Mouse (Mus musculus) common myeloid progenitor, adult 5-6 weeks (primary cell): ENCODE results near the gene Zp3. TPM values are rescaled to one million over a fixed set of nuclear protein-coding genes. Genes with fewer than 3 reads are reported as not detected.
A peak's percentile ranks its signal among the peaks of the same experiment; 100 is the strongest.

Source experiments
- ATAC-seq: replicated peaks from 2 replicates; pipeline ENCODE4 v1.8.0; 2016; ENCODE audit warnings: low read depth, mild to moderate bottlenecking, moderate TSS enrichment, inconsistent platforms; ENCODE audit not compliant: poor library complexity, severe bottlenecking
- total RNA-seq: library from RNA; stranded (forward); fragments of 200-1000, 187-1606 nt; gene quantifications from 2 replicates; pipeline ENCODE4 v1.2.3, GENCODE M21; 2017

Gene Zp3
- total RNA-seq, 1 experiment from 2014 or later, result not detected

DNA sequence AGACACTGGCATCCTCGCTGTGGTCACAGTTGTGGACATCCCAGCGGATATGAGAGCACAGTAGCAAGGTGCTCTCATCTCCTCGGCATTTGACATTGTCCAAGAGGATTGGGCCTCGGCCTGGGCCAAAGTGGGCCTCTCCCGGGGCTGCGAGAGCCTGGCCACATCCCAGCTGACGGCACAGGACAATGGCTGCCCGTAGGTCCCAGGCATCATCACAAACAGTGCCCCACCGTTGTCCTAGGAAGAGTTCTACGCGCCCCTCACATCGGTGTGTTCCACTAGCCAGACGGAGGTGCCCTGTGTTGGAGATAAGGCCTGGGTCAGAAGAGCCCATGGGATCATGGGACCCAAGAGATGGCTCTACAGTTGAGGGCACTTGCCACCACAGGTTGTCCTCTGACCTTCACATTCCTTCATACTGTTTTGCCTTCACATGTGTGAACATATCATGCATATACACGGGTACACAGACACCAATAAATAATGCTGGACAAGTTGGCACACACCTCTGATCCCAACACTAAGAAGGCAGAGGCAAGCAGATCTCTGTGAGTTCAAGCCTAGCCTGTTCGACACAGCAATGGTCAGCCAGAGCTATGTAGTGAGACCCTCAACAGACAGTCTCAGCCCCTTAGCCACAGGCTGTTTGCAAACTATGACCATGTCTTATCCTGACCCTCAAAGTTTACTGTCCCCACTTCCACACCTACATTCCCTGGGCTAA, 18.8 kb upstream of the Zp3 start:
- ATAC-seq, result no peak

DNA sequence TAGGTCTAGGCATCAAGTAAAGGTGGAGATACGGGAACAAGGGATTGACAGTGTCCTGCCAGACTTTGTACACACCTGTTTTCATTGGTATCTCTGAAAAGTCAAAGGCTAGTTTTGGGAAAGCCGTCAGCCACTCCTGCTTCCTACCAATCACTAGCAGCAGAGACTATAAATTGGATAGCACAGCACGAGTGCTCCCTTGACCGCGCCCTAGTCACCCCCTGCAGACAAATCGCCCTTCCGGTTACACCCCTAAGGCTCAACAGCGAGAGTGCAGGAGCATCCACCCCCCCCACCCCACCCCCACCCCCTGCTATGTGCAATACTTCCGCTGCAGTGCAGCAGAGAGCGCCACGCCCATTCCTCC, 17.8 kb upstream of the Zp3 start:
- ATAC-seq, result no peak

- peak; percentile 79 for ATAC-seq
Measured at GRCm38 (mm10) chr5:135962492-135963279, 17.2 kb upstream of the Zp3 start.

DNA sequence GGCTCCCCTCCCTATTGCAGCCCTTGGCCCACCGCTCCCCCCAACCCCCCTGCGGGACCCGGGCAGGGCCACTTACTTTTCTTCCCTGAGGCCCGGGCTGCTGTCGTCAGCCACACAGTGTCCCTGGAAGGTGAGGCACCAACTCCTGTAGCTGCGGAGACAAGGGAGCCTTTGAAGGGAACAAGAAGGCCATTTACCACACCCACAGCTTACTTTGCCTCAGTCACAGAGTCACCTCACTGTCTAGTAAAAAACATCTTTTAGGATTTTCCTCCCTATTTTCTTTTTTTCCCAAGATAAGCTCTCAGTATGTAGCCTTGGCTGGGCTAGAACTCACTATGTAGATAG, 16.6 kb upstream of the Zp3 start:
- no peak for ATAC-seq

GRCm38 (mm10) chr5:135965501-135965930, 14.4 kb upstream of the Zp3 start:
- no peak for ATAC-seq

DNA sequence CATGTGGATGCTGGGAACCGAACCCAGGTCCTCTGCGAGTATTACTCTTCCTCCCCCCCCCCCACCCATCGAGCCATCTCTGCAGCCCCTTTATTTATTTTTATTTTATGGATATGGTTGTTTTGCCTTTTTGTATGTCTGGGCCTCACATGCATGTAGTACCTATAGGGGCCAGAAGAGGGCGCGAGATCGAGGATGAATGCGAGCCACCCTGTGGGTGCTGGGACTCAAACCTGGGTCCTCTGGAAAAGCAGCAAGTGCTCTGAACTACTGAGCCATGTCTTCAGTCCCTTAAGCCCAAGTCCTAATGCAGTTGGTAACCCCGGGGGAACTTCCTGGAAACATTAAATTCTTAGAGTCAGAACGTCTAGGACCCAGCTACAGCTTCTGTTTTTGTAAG, 13.0 kb upstream of the Zp3 start:
- no peak for ATAC-seq

DNA sequence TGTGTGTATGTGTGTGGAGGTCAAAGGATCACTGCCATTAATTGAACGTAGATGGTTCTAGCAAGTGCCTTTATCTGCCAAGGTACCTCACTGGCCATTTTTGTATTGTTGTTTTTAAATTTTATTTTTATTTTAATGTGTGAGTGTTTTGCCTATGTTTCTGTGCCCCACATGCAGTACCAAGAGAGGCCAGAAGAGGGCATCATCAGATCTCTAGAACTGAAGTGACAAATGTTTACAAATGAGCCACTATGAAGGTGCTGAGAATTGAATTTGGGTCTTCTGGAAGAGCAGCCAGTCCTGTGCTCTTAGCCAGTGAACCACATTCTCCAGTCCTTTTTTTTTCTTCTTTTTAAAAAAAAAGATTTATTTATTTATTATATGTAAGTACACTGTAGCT, 11.1 kb upstream of the Zp3 start:
- ATAC-seq, result 0 out of 2 replicates have a peak, but pooled peaks have one; percentile 29

- ATAC-seq, result no peak
Measured at GRCm38 (mm10) chr5:135970247-135970646, 9.7 kb upstream of the Zp3 start.

GRCm38 (mm10) chr5:135971876-135972275, 8.0 kb upstream of the Zp3 start:
- no peak for ATAC-seq

- no peak for ATAC-seq
Measured at GRCm38 (mm10) chr5:135974365-135974764, 5.5 kb upstream of the Zp3 start, which contains the start of gene Ssc4d. TSS of gene Ssc4d (minus strand) at chr5:135974531.

DNA sequence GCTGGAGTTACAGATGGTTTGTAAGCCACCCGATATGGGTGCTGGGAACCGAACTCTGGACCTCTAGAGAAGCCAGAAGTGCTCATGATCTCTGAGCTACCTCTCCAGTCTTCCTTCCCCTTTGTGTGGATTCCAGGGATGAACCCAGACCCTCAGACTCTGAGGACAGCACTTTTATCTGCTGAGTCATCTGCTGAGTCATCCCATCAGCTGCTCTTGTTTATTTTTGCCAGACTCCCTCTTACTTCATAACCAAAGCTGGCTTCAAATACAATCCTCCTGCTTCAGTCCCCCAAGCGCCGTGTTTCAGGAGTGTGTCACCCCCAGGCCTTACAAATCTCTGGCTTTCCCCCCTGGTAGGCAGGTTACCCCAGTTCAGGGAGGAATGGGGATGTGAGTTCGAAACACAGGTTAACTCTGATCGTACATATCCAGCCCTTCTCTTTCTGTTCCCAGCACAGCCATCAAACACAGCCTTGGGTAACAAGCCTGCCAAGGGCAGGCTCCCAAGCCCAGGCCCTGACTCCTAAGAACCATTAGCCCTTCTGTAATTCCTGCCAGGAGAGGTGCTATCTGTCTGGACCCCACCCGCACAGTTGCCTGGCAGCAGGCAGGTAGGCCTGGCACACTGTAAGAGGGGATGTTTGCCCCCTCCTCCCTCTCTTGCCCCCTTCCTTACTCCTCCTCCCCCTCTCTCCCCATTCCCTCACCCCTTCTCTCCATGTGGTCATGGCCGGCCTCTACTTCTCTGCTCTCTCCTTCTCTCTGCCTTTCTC, 3.8 kb upstream of the Zp3 start:
- no peak for ATAC-seq

- ATAC-seq, result no peak
Measured at GRCm38 (mm10) chr5:135979381-135979780, 518 bp upstream of the Zp3 start.

- ATAC-seq, result peak; percentile 86
Measured at GRCm38 (mm10) chr5:135982398-135982797, 2.5 kb downstream of the Zp3 start.

DNA sequence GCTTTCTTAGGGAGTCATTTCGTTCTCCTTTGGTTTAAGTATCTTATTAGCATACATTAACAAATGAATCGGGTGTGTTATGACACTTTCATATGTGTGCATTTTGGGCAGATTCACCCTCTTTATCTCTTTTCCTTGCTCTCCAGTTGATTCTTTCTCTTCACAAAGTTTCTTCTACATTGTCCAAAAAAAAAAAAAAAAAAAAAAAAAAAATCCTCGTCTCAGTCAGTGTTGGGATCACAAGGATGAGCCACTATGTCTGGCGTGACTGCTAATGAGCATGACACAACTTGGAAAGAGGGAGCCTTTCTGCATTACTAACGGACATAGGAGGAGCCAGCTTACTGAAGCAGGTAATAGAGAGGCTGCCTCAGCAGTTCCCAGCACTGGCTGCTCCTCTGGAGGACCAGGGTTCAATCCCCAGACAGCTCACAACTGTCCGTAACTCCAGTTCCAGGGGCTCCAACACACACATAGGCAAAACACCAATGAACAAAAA, 4.7 kb downstream of the Zp3 start:
- ATAC-seq, result no peak

DNA sequence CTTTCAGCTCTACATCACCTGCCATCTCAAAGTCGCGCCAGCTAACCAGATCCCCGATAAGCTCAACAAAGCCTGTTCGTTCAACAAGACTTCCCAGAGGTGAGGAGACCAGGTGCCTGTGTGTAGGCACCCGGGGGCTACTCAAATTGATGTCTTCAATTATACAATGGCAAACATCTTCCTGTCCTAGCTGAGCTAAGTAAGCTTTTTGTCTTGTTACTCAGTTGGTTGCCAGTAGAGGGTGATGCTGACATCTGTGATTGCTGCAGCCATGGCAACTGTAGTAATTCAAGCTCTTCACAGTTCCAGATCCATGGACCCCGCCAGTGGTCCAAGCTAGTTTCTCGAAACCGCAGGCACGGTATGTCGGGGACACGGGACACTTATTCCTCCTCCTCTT, 7.3 kb downstream of the Zp3 start:
- ATAC-seq, result peak; percentile 61

GRCm38 (mm10) chr5:135990601-135991000, 10.7 kb downstream of the Zp3 start:
- ATAC-seq, result peak; percentile 63

DNA sequence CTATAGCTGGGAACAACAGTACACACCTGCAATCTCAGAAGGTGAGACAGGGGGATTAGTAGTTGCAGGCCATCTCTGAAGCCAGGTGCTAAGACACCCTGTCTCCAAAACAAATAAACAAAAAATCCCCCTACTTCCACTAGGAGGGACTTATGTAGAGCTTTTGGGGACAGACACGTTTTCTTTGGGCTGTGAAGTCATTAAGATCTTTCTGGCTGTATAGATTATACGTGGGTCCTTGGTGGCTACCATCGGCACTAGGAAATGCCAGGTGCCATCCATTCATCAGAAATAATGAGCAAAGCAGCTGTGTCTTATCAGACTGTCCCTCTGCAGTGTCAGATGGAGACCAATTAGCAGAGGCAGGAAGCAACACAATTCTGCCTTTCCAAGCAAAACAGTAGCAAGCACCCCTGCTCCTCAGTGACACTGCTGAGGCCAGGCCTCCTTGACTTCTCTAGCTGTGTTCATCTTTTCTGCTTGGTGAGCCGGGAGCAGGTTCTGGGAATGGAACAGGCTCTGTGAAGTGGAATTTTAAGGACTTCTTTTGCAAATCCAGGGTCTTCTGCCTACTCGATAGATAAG, 13.6 kb downstream of the Zp3 start:
- no peak for ATAC-seq

DNA sequence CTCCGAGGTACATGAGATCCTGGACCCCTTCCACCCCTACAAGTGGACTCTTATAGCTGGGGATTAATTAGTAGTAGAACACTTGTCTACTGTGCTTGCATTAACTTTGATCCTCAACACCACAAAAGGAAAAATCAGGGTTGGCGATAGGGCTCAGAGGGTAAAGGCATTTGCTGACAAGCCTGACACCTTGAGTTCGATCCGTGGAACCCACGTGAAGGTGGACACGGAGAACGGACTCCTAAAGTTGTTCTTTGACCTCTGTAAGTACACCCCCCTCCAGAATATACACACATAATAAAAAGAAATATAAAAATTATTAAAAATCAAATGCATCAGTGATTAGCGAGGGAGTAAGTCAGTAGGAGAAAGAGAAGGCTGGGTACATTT, 14.4 kb downstream of the Zp3 start:
- no peak for ATAC-seq

- peak; percentile 97 for ATAC-seq
Measured at GRCm38 (mm10) chr5:135994725-135995687, 15.1 kb downstream of the Zp3 start, which contains the start of gene Dtx2. TSS of gene Dtx2 (plus strand) at chr5:135994800.
